Mouse (Mus musculus): ENCODE results near the gene Ly6g6d. TPM values are rescaled to one million over a fixed set of nuclear protein-coding genes. Genes with fewer than 3 reads are reported as not detected.
"Not testable (repeated sequence)": the region's sequence is repeated elsewhere in the genome, so short reads cannot be mapped to it uniquely, and the experiment has no call there.

Gene Ly6g6d
- 3.0 TPM in 1 of 2 replicates, not detected in the other for polyA plus RNA-seq (2012; ENCODE audit: insufficient read depth, insufficient read length, missing spikeins)

DNA sequence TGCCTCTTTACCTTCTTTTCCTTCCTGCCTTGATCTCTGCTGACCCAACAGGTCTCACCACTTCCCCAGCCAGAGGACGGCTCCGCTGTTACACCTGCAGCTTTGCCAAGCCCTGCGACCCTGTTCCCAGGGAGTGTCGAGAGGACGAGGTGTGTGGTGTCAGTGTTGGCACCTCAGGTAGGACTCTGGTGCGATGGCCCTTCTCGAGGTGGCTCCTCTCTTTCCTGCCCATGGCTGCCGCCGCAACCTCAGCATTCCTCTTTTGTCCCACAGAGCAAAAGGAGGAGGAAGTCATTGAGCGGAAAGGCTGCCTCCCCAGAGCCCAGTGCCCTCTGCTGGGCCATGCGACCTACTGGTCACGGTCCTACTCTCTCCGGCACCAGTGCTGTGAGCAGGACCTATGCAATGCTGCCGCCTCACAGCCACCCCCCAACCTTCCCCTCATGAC lies at the start of gene Ly6g6d:
Ly6g6d (minus strand) TSS at position 280 of the 448 bp plus-strand sequence.
- no peaks in the 10 kb centered on the region for H3K4me1 ChIP-seq (ENCODE audit: control insufficient read depth, insufficient read depth, insufficient read length, low read length)
- peak within 1 kb of the TSS; percentile 40 for H3K27ac ChIP-seq (replicated peaks; ENCODE audit: low read depth, low read length)
- peak within 1 kb of the TSS; percentile 63 for H3K4me3 ChIP-seq (ENCODE audit: insufficient read depth, low read depth, low read length)

- Histone ChIP-seq H3K27ac (replicated peaks; ENCODE audit: low read depth, low read length) (peak overlapping the region; percentile 90), H3K4me1 (ENCODE audit: control insufficient read depth, insufficient read depth, insufficient read length, low read length) (peaks cover 7% of the 10 kb centered on the region), H3K4me3 (ENCODE audit: insufficient read depth, low read depth, low read length) (peak overlapping the region; percentile 86)
These were observed 49.2 kb upstream of the Ly6g6d start for GRCm38 (mm10) chr17:35127017-35127416.

DNA sequence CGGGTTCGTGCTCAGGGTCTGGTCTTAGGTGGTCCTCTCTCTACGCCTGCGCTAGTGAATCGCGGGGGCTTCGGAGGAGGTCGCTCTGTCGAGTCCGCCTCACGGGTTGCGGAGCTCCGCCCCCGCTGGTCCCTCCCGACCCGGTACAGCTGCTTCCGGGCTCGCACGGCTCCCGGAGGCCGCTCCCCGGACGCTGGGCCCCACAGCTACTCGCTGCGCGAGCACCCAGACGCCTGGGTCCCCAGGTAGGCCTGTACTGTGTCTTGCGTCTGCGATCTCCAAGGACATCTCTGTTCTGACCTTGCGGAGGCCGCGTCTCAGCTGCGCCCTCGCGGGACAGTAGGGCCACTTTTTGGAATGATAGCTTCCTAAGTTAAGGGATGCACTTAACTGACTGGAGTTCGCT lies 48.3 kb upstream of the Ly6g6d start, which contains the start of gene D17H6S53E:
D17H6S53E (plus strand) TSS at position 168 of the 406 bp plus-strand sequence.
- Histone ChIP-seq H3K4me1 (ENCODE audit: control insufficient read depth, insufficient read depth, insufficient read length, low read length) (peaks cover 7% of the 10 kb centered on the region), H3K27ac (replicated peaks; ENCODE audit: low read depth, low read length) (peak within 1 kb of the TSS; percentile 90), H3K4me3 (ENCODE audit: insufficient read depth, low read depth, low read length) (peak within 1 kb of the TSS; percentile 86)

DNA sequence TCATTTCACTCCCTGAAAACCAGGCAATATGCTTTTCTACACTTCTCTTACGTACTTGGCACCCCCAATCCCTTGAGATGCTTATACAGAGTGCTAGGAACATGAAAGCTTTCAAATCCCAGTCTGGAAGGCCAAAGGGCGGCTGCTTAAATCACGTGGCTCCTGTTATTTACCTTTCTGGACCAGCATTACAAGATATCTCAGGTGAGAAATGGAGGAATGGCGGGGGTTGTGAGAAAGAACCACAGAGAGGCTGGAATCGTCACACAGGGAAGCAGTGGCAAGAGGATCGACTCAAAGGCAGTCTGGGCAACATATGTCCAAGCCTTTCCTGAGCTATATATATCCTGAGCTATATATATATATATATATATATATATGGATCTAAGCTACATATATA lies 47.7 kb upstream of the Ly6g6d start:
- Histone ChIP-seq H3K4me1 (ENCODE audit: control insufficient read depth, insufficient read depth, insufficient read length, low read length) (peaks cover 7% of the 10 kb centered on the region), H3K27ac (replicated peaks; ENCODE audit: low read depth, low read length) (peak overlapping the region; percentile 90; the same call in 1 of the 2 replicates), H3K4me3 (ENCODE audit: insufficient read depth, low read depth, low read length) (peak overlapping the region; percentile 86; the same call in 1 of the 2 replicates)

DNA sequence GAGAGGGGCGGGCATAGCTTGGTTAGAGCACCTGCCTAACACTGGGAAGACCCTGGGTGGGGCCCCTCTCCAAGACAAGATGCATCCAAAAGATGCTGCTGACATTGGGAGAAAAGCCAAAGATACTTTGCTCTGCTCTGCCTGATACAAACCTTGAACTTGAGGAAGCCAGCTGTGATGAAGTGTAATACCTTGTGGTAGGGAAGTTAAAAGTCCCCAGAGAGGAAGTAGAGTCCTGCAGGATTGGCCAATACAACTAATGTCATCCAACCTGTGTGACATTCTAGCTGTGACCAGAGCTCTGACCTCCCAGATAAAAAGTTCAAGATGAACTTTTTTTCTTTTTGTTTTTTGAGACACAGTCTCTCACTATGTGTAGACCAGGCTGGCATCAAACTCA lies 47.2 kb upstream of the Ly6g6d start:
- Histone ChIP-seq H3K4me3 (ENCODE audit: insufficient read depth, low read depth, low read length) (no peak overlapping the region), H3K4me1 (ENCODE audit: control insufficient read depth, insufficient read depth, insufficient read length, low read length) (peaks cover 9% of the 10 kb centered on the region), H3K27ac (replicated peaks; ENCODE audit: low read depth, low read length) (no peak overlapping the region)

DNA sequence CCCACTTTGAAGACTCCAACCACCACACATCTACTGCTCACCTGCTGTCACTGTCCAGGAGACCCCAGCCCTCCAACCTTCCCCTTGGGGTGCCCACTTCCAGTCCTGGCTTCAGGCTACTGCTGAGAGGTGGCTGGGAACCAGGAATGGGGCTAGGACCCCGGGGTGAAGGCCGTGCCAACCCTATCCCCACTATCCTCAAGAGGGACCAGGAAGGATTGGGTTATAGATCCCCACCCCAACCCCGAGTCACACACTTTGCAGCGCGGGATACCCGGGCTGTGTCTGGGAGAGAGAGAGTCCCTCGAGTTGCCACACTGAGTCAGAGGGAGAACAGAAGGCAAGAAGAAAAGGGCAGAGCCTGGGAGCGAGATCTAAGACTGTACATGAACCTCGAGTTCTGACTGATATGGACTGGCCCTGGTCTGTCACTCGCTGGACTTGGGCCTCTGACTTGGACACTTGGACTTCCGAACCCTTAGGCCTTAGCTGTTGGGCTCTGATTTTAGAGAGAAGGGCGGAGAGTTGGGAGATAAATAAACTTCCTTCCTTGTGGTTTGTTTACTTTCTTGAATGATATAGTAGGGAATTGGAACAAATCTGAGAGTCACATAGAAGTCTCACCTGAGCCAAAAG lies 46.5 kb upstream of the Ly6g6d start:
- not testable (repeated sequence) for H3K4me1 ChIP-seq (ENCODE audit: control insufficient read depth, insufficient read depth, insufficient read length, low read length); H3K4me3 ChIP-seq (ENCODE audit: insufficient read depth, low read depth, low read length); H3K27ac ChIP-seq (replicated peaks; ENCODE audit: low read depth, low read length)

- not testable (repeated sequence) for H3K4me1 ChIP-seq (ENCODE audit: control insufficient read depth, insufficient read depth, insufficient read length, low read length); H3K27ac ChIP-seq (replicated peaks; ENCODE audit: low read depth, low read length); H3K4me3 ChIP-seq (ENCODE audit: insufficient read depth, low read depth, low read length)
These were observed 45.4 kb upstream of the Ly6g6d start for GRCm38 (mm10) chr17:35123287-35123686.

DNA sequence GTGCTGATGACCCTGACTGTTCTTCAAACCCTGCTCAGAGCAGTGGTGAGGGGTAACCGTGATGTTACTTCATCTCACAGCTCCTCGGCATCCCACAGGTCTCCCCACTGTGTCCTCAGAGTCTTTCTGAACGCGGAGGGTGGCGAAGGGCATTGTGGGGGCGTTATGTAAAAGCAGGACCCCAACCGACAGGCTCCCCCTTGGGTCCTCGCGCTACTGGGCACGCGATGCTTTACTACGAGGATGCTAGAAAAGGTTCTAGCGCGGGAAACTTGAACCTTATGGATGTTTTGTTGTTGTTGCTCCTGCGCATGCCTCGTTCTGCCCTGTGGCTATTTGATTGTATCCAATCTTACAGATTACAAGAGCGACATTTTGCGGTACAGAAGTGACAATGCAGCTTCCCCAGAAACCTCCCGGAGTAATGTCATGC lies 44.0 kb upstream of the Ly6g6d start, which contains the start of gene Csnk2b:
Csnk2b (minus strand) TSS at position 183 of the 433 bp plus-strand sequence.
- H3K27ac ChIP-seq (replicated peaks; ENCODE audit: low read depth, low read length), result peak within 1 kb of the TSS; percentile 67
- H3K4me1 ChIP-seq (ENCODE audit: control insufficient read depth, insufficient read depth, insufficient read length, low read length), result peaks cover 3% of the 10 kb centered on the region
- peak within 1 kb of the TSS; percentile 92 for H3K4me3 ChIP-seq (ENCODE audit: insufficient read depth, low read depth, low read length)

- peak within 1 kb of the TSS; percentile 92 for H3K4me3 ChIP-seq (ENCODE audit: insufficient read depth, low read depth, low read length)
- peaks cover 2% of the 10 kb centered on the region; the same call in 1 of the 2 replicates for H3K4me1 ChIP-seq (ENCODE audit: control insufficient read depth, insufficient read depth, insufficient read length, low read length)
- H3K27ac ChIP-seq (replicated peaks; ENCODE audit: low read depth, low read length), result peak within 1 kb of the TSS; percentile 67
These were observed 43.4 kb upstream of the Ly6g6d start, which contains the start of gene Gpank1 for GRCm38 (mm10) chr17:35121143-35121799. Gene Gpank1 (plus strand): TSS chr17:35121455.

DNA sequence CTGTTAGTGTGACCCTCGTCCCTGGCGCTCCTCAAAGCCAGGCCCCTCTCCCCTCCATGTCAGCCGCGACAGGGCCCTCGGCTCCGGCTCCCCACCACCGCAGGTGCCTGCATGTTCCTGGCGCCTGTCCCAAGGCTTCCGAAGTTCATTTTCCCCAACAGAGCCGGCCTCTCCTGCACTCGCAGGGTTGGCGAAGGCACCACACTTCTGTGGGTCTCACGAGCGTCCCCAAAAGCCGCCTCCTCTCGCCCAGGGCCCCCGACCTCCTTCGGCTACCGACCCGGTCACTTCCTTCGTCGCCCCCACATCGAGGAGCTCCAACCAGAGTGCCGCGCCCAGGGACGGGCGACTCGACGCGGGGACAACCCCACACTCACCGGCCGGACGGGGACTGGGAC lies 42.9 kb upstream of the Ly6g6d start:
- Histone ChIP-seq H3K4me1 (ENCODE audit: control insufficient read depth, insufficient read depth, insufficient read length, low read length) (peaks cover 2% of the 10 kb centered on the region; the same call in 1 of the 2 replicates), H3K4me3 (ENCODE audit: insufficient read depth, low read depth, low read length) (peak overlapping the region; percentile 92), H3K27ac (replicated peaks; ENCODE audit: low read depth, low read length) (peak overlapping the region; percentile 56)

- Histone ChIP-seq H3K4me3 (ENCODE audit: insufficient read depth, low read depth, low read length) (no peak within 1 kb of the TSS), H3K27ac (replicated peaks; ENCODE audit: low read depth, low read length) (no peak within 1 kb of the TSS), H3K4me1 (ENCODE audit: control insufficient read depth, insufficient read depth, insufficient read length, low read length) (peaks cover 2% of the 10 kb centered on the region; the same call in 1 of the 2 replicates)
These were observed 37.5 kb upstream of the Ly6g6d start, which contains the start of gene Ly6g5b for GRCm38 (mm10) chr17:35115046-35116019. Gene Ly6g5b (minus strand): TSS chr17:35115428.

DNA sequence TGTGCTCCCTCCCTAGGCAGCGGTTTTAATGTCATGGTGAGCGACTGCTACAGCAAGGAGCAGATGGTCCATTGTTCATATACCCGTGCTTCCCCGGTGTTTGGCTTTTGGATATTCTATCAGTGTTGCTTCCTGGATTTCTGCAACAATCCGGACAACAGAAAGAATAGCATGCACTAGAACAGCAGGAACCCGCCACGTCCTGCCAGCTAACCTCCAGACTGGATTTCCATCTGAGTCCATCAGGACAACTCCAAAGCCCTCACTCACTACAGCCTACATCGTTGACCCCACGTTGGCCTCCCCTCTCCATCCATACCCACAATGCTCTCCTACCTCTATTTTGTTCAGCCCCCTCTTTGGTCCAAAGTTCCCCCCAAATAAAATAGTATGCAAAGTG lies 33.9 kb upstream of the Ly6g6d start:
- H3K27ac ChIP-seq (replicated peaks; ENCODE audit: low read depth, low read length), result no peak overlapping the region
- no peak overlapping the region for H3K4me3 ChIP-seq (ENCODE audit: insufficient read depth, low read depth, low read length)

DNA sequence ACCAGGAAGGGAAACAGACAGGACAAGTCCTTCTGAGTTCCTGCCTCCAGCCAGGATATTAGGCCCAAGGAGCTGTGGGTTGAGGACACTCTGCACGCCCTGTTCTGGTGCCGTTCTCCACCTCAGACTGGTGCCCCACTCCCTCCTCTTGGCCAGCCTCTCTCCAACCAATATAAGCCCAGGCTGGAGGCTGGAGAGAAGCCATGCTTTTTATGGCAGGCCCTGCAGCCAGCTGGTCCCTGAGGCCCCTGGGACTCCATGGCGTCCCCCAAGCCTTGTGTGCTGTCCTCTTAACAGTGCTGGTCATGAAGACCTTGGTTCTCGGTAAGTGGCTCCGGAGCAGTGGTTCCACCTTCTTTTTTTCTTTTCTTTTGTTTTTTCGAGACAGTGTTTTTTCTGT lies 30.2 kb upstream of the Ly6g6d start, which contains the start of gene Ly6g5c:
Ly6g5c (plus strand) TSS at position 183 of the 400 bp plus-strand sequence.
- Histone ChIP-seq H3K4me1 (ENCODE audit: control insufficient read depth, insufficient read depth, insufficient read length, low read length) (no peaks in the 10 kb centered on the region), H3K4me3 (ENCODE audit: insufficient read depth, low read depth, low read length) (no peak within 1 kb of the TSS), H3K27ac (replicated peaks; ENCODE audit: low read depth, low read length) (no peak within 1 kb of the TSS)

More for the DNA sequence above, 33.9 kb upstream of the Ly6g6d start:
- H3K4me1 ChIP-seq (ENCODE audit: control insufficient read depth, insufficient read depth, insufficient read length, low read length), result no peaks in the 10 kb centered on the region

DNA sequence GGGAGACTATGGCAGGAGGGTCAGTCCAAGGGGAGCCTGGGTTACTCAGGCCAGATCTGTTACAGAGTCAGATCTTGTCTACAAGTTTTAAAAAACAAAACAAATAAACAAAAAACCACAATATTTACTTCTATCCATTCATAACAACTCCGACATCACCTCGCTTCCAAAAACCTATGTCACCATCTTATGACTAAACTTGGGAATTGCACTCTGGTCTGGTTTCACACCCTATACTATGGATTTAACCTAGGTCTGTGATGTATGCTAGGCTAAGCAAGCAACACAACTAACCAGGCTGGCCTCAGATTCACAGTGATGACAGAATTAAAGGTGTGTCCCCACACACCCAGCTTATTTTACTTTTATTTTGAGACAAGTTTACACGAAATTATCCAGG lies 28.7 kb upstream of the Ly6g6d start:
- Histone ChIP-seq H3K4me3 (ENCODE audit: insufficient read depth, low read depth, low read length) (no peak overlapping the region), H3K27ac (replicated peaks; ENCODE audit: low read depth, low read length) (no peak overlapping the region), H3K4me1 (ENCODE audit: control insufficient read depth, insufficient read depth, insufficient read length, low read length) (no peaks in the 10 kb centered on the region)

All from brown adipose tissue, adult 24 weeks (tissue).